Mouse (Mus musculus): ENCODE measurements around the gene Dhrs2. TPM values are rescaled to one million over a fixed set of nuclear protein-coding genes. Genes with fewer than 3 reads are reported as not detected.

Dhrs2 gene
- polyA plus RNA-seq, 1 experiment: not detected

Other genes with a start within 250 kb of the Dhrs2 start
- not detected in 2 replicates for gene Gm17428, start 245.1 kb upstream of the Dhrs2 start, polyA plus RNA-seq (2012; ENCODE audit: insufficient read depth, insufficient read length, missing spikeins)
- 12.0 and 23.5 TPM in 2 replicates for gene Myh7, start 227.4 kb upstream of the Dhrs2 start, polyA plus RNA-seq (2012; ENCODE audit: insufficient read depth, insufficient read length, missing spikeins)
- 22.0 and 27.3 TPM in 2 replicates for gene Ngdn, start 206.6 kb upstream of the Dhrs2 start, polyA plus RNA-seq (2012; ENCODE audit: insufficient read depth, insufficient read length, missing spikeins)
- 2.3 and 2.5 TPM in 2 replicates for gene Zfhx2, start 129.7 kb upstream of the Dhrs2 start, polyA plus RNA-seq (2012; ENCODE audit: insufficient read depth, insufficient read length, missing spikeins)
- gene Thtpa, start 127.2 kb upstream of the Dhrs2 start, polyA plus RNA-seq (2012; ENCODE audit: insufficient read depth, insufficient read length, missing spikeins): 9.0 and 15.6 TPM in 2 replicates
- gene Ap1g2, start 115.4 kb upstream of the Dhrs2 start, polyA plus RNA-seq (2012; ENCODE audit: insufficient read depth, insufficient read length, missing spikeins): 16.9 and 20.8 TPM in 2 replicates
- gene Jph4, start 105.1 kb upstream of the Dhrs2 start, polyA plus RNA-seq (2012; ENCODE audit: insufficient read depth, insufficient read length, missing spikeins): not detected in 2 replicates